Mouse (Mus musculus): ENCODE results near the gene Hoxd4.

The Hoxd4 gene

DNA sequence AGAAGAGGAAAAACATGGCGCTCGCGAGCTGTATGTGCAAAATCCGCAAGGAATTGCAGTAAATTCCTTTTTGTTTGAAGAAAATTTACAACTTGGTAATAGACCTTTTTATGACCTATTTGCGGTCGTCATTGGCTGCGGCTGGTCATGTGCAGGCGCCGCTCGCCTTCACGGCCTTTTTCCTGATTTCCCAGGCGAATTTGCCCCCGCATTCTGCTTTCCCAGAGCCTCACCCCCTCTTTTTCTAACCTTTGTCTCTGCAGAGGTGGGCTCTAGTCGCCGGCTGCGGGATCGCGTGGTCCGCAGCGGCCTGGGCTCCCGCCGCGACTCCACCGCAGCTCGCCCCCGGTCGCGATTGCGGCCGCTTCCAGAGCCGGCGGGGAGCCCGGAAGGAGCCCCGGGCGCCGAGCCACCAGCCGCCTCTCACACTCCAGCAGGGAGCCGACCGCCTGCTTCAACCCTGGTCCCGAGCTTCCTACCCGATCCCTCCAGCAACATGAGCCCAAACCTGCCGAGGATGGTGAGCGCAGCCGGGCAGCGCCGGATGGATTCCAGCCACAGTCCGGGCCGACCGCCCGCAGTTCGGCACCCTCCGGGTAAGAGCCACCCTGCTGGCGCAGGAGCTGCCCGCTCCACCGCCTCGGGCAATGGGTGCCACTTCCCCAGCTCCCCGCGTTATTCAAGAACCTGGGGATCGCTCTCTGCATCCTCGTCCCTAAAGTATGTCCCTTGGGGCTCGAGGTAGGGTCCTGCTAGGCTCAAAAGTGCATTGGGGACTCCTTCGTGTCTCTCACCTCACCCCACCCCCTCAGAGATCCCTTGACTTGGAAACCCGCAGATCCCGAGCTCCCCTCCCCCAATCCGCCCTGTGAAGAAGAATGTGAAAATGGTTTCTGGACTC lies at the start of gene Hoxd4, which contains the start of gene Hoxd3:
Gene Hoxd4, plus strand, starts transcription at position 209 of the 901 bp plus-strand sequence.
Gene Hoxd3, plus strand, starts transcription at position 207 of the 901 bp plus-strand sequence.
- peak; percentile 76 for DNase-seq

DNA sequence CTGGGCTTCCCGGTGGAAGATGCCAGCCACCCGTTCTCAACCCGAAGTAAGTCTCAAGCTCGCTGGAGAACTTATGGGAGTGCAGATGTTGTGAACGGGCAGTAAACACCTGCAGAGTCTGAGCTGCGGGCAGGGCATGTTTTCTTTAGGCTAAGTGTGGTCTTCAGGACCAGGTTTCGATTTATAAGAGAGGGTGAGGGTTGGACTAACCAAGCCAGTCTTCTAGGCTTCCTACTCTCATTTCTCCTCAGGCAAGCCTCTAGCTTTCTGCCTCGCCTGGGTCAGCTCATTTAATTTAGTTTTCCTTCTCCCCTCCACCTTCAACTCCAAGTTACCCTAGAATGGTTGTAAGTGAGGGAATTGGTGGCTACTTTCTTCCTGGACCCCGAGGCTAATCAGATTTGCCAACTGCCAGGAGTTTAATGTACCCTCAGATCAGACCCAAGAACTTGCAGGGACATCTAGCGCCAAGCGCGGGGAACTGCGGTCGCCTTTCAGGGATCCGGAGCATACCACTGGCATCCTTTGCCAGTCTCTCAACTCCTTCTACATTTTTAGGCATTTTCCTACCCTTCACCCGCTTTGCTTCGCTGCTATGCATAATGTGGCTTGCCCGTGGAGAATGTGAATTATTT lies 48.3 kb upstream of the Hoxd4 start:
- DNase-seq, result peak; percentile 50

DNA sequence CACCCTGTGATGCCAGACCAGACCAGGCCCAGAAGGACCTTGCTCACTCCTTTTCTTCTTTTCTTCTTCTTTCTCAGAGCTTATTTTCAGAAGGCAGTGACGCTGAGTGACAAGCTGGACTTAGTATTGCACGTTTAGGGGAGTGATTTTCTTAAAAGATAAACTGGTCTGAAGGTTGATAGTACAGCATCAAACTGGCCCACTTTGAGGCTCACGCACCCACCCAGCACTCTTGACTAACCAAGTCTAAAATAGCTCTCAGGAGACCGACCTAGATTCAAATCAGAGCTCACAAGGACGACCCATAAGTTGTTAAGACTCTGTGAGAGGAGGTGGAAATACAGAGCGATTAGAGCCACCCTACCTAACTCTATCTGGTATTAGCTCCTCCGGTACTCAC lies 45.3 kb upstream of the Hoxd4 start:
- DNase-seq, result no peak

DNA sequence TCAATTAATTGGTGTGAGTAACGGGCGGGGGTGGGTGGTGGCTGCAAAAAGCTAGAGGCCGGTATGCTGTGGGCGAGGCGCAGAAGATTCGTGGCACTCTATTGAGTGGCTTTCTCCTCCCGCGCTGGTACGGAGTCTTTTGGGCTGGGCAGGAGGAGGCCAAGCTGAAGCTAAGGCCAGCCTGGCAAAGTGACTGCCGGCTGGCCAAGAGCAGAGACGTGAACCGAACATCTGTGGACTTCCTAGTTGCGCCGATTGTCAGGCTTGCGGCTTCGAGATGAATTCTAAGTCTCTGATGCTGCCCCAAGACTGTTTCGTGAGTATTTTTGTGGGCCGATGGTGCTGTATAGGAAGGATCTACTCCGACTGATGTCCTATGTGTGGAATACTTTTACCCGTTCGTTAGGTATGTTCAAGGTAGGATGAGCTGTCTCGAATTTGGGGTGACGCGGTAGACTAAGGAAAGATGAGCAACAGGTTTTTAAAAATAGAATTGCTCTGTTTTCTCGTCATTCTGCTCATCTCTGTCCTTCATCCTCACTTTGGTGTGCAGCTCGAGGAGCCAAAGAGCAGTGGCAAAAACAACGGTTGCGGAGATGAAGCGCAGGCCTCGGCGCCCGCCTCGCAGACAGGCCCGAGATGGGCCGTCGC lies 44.4 kb upstream of the Hoxd4 start:
- DNase-seq, result no peak

DNA sequence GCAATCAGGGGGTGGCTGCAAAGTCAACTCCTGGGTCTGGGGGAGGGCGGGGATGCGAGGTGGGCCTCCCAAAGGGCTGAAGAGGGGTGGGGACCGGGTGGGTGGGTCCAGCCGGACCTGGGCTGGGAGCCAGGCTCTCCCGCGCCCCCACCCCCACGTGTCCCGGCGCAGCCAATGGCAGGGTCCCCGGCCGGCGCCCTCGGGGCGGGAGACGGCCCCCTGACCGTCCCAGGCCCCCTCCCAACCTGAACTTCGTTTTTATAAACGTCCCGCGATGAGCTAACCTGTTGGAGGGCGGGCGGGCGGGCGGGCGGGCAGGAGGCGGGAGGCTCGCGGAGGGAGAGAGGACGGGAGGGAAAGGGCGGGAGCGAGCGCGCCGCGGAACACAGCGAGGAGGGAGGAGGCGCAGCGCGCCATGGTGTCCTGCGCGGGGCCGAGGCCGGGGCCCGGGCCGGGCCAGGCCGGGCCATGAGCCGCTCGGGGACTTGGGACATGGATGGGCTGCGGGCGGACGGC lies 43.8 kb upstream of the Hoxd4 start, which contains the start of gene Hoxd13:
Gene Hoxd13, plus strand, starts transcription at position 469 of the 516 bp plus-strand sequence.
- no peak for DNase-seq

DNA sequence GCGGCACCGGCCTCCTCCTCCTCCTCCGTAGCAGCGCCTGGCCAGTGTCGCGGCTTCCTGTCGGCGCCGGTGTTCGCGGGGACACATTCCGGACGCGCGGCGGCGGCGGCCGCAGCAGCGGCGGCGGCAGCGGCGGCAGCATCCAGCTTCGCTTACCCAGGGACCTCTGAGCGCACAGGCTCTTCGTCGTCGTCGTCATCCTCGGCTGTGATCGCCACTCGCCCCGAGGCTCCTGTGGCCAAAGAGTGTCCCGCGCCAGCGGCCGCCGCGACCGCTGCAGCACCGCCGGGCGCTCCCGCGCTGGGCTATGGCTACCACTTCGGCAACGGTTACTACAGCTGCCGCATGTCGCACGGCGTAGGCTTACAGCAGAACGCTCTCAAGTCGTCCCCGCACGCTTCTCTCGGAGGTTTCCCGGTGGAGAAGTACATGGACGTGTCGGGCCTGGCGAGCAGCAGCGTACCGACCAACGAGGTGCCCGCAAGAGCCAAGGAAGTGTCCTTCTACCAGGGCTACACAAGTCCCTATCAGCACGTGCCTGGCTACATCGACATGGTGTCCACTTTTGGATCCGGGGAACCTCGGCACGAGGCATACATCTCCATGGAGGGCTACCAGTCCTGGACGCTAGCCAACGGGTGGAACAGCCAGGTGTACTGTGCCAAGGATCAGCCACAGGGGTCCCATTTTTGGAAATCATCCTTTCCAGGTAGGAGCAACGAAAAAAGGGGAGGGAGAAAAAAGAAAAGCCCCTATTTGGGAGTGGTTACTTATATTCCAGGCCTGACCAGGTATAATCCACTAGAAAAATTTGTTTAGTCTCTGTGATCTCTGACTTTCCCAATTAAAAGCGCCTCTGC lies 43.1 kb upstream of the Hoxd4 start:
- DNase-seq, result no peak

DNA sequence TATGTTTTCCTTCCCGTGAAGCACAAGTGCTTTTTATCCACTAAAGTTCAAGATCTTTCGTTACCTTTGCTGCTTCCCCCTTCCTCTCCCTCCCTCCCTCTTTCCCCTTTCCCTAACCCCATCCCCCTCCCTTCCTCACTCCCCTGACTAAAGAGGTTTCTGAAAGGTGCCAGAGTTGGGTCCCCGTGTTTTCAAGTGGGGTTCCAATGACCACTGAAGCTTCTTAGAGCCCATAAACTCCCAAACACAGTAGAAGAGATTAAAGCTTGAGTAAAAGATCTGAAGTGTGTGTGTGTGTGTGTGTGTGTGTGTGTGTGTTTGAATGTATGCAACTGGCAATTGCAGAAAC lies 42.5 kb upstream of the Hoxd4 start:
- DNase-seq, result no peak

DNA sequence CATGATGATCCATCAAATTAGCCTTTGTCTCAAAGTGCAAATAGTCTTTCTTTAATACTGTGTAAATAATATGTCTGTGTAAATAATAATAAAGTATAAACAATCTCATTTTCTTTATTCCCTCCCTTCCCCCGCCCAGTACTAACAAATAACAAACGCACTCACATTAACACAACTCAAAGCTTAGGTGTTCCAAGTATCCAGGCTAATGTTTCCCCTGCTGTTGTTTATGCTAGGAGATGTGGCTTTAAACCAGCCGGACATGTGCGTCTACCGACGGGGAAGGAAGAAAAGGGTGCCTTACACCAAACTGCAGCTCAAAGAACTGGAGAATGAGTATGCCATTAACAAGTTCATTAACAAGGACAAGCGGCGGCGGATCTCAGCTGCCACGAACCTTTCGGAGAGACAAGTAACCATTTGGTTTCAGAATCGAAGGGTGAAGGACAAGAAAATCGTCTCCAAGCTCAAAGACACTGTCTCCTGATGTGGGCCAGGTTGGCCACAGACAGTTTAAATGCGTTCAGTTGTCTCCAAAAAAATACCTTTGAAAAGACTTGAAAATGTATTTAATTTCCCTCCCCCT lies 42.0 kb upstream of the Hoxd4 start:
- no peak for DNase-seq

DNA sequence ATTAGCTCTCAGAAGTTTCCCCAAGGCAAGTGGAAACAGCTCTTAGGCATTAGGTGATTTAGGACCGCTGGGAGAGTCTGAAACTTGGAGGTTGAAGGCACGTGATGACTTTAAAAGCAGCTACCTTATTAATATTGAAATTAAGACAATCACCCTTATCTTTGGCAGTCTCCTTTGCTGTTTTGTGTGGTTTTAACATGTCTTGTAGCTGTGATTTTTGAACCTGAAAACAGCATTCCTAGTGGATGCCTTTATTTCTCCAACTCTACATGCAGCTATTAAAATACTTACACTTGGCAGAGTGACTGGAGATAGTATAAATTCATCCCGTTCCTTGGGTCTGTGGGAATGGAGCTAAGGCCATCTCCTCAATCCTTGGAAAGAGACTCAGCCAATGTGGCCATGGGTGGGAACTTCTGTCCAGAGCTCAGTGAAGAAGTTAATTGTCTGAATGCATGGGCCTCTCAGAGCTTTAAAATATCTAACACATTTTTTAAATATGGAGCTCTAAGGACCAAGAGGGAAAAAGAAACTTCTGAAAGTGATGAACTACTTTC lies 41.0 kb upstream of the Hoxd4 start:
- DNase-seq, result no peak

DNA sequence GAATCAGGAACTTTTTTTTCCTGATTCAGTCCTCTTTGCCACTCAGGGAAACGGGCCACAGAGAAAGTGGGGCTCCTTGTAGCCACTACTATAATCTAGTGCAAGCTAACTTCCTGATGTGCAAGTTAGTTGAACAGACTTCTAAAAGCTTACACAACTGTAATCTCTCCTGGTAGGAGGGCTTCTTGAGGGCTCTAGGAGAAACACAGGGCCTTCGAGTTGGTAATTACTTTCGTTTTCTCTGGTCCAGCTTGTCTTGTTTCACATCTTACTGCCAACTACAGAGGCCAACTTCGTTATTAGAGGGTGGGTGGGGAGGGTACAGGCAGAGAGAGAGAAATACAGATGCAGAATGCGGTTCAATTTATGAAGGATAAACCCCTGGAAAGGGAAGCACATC lies 39.9 kb upstream of the Hoxd4 start:
- no peak for DNase-seq

DNA sequence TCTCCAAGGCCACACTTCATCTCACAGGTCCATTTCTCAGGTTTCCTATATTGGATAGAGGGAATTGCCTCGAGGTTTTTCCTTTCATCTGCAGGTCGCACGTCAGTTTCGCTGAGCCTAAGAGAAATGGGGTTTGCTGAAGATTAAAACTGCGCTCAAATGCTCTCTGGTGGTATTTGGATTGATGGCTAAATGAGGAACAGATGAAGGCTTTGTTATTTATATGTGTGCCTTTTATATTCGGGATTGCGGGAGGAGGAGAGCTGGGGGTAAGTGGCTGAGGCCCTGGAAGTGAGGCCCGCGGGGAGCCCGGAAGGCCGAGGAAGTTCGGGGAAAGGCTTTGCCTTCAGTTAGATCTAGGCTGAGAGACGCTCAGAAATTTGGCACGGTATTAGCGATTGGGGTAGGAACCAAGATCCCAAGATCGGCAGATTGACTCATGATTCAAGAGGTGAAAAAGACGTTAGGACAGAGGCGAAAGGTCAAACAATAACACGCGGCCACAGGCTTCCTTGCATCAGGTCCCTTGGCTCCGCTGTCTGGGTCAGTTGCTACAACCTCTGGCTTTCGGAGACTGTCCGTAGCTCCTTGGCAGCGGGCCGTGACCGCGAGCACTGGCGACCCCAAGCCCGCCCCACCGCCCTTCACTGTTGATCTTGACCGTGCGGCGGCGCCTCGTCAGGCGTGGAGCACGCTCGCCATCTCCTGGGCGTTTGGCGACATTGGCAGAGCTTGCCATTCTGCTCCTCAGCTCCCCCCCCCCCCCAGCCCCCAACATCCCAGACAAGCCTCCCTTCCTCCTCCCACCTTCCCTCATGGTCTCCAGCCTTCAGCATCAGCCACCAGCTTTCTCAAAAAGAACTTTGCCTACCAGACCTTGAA lies 39.0 kb upstream of the Hoxd4 start:
- no peak for DNase-seq

DNA sequence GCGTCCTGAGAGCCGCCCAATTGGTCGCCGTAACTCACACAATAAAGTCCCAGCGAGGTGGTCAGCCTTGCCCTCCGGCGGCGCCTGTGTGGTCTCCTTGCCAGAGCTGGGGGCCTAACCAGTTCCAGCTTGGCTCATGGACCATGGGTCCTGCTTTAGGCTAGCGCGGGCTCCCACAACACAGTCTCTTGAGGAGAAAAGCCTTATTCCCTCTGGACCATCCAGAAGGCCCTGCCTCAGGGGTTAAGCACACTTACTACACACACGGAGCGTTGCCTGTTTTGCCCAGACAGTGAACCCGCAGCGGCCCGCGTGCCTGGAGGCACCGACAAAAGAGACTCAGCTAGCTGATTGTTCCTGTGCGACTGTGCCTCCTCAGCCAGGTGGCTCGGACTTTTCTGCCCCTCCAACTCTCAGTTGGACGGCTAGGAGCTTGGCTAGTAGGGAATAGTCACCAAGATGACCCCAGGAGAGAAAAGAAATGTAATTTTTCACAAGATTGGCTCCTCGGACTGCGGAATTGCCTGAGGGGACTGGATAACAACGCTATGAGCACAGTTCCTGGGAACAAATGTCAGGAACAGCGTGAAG lies 37.8 kb upstream of the Hoxd4 start:
- no peak for DNase-seq

DNA sequence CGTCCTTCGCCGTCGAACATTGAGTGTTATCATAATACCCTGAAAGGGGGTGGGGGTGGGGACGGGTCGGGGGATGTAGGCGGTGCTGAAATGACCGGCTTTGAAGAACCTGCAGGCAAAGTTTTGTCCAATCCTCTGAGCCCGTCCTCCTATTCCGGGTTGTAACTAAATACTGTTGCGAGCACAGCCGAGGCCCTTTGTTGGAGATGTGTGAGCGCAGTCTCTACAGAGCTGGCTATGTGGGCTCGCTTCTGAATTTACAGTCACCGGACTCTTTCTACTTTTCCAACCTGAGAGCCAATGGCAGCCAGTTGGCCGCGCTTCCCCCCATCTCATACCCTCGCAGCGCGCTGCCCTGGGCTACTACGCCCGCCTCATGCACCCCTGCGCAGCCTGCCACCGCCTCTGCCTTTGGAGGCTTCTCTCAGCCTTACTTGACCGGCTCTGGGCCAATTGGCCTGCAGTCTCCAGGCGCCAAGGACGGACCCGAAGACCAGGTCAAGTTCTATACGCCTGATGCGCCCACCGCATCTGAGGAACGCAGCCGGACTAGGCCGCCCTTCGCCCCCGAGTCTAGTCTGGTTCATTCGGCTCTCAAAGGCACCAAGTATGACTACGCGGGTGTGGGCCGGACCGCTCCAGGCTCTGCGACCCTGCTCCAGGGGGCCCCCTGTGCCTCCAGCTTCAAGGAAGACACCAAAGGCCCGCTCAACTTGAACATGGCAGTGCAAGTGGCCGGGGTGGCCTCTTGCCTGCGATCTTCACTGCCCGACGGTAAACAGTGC lies 36.7 kb upstream of the Hoxd4 start, which contains the start of gene Hoxd12:
Gene Hoxd12, plus strand, starts transcription at position 133 of the 785 bp plus-strand sequence.
- no peak for DNase-seq

DNA sequence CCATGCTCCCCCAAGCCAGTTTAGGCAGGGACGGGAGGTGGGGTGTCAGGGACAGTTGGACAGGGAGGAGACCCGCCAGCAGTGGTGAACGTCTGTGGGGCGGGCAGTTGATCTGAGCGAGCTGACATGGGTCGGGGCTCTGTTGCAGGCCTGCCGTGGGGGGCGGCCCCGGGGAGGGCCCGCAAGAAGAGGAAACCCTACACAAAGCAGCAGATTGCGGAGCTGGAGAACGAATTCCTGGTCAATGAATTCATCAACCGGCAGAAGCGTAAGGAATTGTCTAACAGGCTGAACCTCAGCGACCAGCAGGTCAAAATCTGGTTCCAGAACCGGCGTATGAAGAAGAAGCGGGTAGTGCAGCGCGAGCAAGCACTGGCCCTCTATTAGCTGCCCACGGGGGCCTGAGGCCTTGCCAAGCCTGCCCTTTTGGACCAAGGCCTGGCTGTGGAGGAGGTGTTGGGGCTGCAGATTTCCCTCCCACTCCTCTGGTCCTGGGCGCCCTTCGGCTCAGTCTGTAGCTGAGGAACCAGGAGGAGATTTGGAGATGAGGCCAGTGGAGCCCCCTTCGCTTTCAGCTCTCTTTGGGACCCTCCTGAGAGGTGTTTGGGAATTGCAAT lies 36.0 kb upstream of the Hoxd4 start:
- DNase-seq, result no peak

DNA sequence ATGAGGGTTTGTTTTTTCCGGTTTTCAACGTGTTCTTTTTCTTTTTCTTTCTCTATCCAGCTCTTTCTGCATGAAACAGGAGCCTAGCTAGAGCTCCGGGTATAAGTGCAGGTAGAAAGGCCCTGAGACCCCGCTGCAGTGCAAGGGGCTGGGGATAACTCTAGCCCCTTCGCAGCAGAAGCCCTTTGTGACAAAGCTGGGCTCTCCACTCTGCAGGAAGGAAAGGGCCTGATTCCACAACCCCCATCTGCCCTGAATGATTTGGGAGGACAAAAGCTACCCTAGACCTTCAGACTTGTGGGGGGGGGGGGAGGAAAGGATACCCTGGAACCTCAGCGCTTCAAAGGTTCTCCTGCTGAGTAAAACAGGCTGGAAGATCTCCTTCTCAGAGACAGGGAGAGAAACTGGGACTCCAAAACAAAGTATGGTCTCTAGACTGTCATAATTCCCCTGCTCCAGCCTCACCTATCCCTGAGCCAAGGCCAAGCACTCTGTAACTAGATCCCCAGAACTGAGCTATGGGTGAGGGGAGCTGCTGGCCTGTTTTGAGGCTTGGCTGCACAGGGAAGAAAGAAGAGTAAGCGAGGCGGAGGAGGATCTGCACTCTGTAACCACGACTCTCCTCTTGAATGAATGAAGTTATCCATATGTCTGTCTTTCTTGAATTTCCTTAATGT lies 35.2 kb upstream of the Hoxd4 start:
- no peak for DNase-seq

DNA sequence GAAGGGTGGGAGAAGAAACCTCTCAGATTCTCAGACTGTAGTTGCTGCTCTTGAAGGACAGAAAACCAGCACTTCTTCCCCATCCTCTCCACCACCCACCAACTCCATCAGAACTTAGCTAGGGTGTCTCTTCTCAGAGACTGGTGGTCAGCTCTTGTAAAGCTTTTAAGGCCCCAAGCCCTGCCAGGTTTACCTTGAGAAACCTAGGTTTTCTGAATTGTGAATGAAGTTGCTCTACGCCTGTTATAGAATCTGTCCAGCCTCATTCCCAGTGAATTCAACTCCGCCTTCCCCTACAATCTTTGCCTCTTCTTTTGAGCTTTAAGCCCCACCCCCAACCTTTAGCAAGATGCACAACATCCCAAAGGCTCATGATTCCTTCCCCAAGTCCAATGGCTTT lies 34.6 kb upstream of the Hoxd4 start:
- DNase-seq, result no peak

DNA sequence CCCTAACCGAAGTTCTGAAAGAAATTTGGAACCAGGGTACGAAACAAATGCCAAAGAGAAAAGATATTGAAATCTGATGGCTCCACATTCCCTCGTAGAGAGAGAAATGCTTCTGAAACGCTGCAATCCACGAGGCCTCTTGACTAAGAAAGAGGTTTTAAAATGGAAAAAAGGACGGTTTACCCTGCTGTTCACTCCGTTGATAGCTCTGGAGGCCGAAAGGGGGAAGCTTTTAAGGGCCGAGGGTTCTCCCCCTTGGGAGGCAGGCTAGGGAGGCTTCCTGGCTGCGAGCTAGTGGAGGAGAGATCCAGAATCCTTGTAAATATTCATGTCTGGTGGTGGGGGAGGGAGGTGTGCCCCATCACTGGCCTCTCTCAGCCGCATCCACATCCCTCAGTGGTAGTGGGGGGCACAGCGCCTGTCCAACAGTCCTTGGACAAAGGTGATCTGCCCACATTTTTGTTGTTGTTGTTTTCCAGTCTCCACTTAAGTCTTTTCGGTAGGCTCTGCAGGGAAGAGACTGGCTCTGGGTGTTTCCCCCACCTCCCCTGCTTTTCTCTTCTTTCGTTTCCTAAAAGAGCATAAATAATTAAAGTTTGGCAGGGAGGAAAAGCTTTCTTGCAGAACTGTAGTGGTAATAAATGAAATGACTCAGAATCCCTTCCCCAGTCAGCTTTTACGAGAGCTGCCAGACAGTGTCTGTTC lies 32.7 kb upstream of the Hoxd4 start, which contains the start of gene Hoxd11:
Gene Hoxd11, plus strand, starts transcription at position 667 of the 705 bp plus-strand sequence.
- DNase-seq, result no peak

DNA sequence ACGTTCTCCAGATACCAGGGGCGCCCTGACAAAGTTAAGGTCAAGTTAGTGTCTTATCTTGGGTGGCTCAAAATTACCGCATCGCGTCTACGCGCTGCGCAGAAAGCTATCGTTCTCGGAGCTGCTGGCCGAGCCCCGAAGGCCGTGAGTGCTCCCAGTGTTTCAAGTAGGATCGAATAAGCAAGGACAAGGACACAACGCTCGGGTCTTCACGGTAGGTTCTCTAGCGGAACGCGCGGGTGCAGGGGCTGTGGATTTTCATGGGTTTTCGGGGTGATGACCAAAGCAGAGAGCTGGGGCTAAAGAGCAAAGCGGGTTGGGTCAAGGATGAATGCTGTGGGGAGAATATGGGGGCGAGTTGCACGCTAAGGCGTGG lies 32.1 kb upstream of the Hoxd4 start:
- no peak for DNase-seq
